Mouse (Mus musculus): Measurements from ENCODE around the gene Lpp.

DNA sequence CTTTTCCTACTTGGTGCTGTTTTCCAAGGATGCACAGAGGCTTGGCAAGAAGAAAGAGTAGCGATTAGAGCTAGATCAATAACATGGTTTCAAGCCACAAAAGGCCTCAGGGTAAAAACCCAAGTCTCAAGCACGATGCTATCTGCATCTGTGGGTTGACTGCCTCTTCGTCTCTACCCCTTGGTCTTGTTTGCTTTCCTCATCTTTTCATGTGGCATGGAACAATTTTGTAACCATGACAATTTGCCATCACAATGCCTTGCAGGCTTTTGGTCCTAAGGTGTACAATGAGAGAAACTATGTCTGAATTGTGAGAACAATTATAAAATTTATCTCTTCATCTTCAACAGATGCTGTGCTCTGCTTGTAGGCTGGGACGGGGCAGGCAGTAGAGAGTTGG is 145.7 kb downstream of the Lpp start:
- TF ChIP-seq CTCF (IDR thresholded peaks at IDR 0.05; ENCODE audit: insufficient read depth, low read length) (no peak), POLR2A (IDR thresholded peaks at IDR 0.05; ENCODE audit: borderline replicate concordance, extremely low read depth, low read depth, low read length) (no peak)

Measured in lung, adult 2 months (tissue).